Mouse (Mus musculus): ENCODE measurements around the gene Cmc2. TPM values are rescaled to one million over a fixed set of nuclear protein-coding genes. Genes with fewer than 3 reads are reported as not detected.

Gene Cmc2
- polyA plus RNA-seq, 1 experiment from 2014 or later, result 86.0 TPM

DNA sequence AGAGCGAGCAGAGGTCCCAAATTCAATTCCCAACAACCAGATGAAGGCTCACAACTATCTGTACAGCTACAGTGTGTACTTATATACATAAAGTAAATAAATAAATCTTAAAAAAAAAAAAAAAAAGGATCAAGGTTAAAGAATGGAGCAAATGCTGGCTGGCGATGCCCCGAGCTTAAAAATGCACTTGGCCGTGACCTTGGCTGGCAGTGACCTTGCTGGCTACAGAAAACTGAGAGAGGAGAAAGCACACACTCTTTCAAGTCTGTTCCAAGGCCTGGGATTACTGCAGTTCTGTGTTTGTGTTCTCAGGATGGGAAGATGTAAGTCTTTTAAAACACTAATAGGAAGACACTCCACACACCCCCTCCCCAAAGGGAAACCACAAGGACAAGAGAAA, 16.5 kb downstream of the Cmc2 start:
- 92% methylated on average over 4 of the region's 4 CpGs for WGBS
- no peaks in the 10 kb centered on the region; the same call in 1 of the 2 replicates for H3K36me3 ChIP-seq (ENCODE audit: control insufficient read depth, insufficient read depth, low read length)
- H3K27ac ChIP-seq (ENCODE audit: low read length), result no peak overlapping the region
- H3K4me3 ChIP-seq (ENCODE audit: low read depth, low read length), result no peak overlapping the region
- ATAC-seq (ENCODE audit: insufficient number of reproducible peaks, insufficient read depth, low FRiP score, low read depth), result no peak
- no peak overlapping the region for H3K9ac ChIP-seq (replicated peaks; ENCODE audit: low read depth, low read length)
- no peaks in the 10 kb centered on the region; the same call in 1 of the 2 replicates for H3K9me3 ChIP-seq (ENCODE audit: control insufficient read depth, low read depth, low read length)
- no peaks in the 10 kb centered on the region for H3K4me1 ChIP-seq (ENCODE audit: control insufficient read depth, insufficient read depth, low read length)
- H3K27me3 ChIP-seq (ENCODE audit: control insufficient read depth, insufficient read depth, low read length), result no peaks in the 10 kb centered on the region
- H3K4me2 ChIP-seq (replicated peaks; ENCODE audit: low read depth, low read length), result no peak overlapping the region

GRCm38 (mm10) chr8:116895521-116895920, 25.7 kb downstream of the Cmc2 start:
- Histone ChIP-seq H3K9ac (replicated peaks; ENCODE audit: low read depth, low read length) (no peak overlapping the region), H3K4me2 (replicated peaks; ENCODE audit: low read depth, low read length) (no peak overlapping the region), H3K27ac (ENCODE audit: low read length) (no peak overlapping the region), H3K4me3 (ENCODE audit: low read depth, low read length) (no peak overlapping the region), H3K9me3 (ENCODE audit: control insufficient read depth, low read depth, low read length) (no peaks in the 10 kb centered on the region), H3K27me3 (ENCODE audit: control insufficient read depth, insufficient read depth, low read length) (no peaks in the 10 kb centered on the region), H3K36me3 (ENCODE audit: control insufficient read depth, insufficient read depth, low read length) (no peaks in the 10 kb centered on the region), H3K4me1 (ENCODE audit: control insufficient read depth, insufficient read depth, low read length) (no peaks in the 10 kb centered on the region)
- WGBS, result 83% methylated on average over 6 of the region's 6 CpGs
- no peak for ATAC-seq (ENCODE audit: insufficient number of reproducible peaks, insufficient read depth, low FRiP score, low read depth)

GRCm38 (mm10) chr8:116893938-116894337, 27.3 kb downstream of the Cmc2 start:
- Histone ChIP-seq H3K36me3 (ENCODE audit: control insufficient read depth, insufficient read depth, low read length) (no peaks in the 10 kb centered on the region; the same call in 1 of the 2 replicates), H3K9ac (replicated peaks; ENCODE audit: low read depth, low read length) (no peak overlapping the region), H3K4me2 (replicated peaks; ENCODE audit: low read depth, low read length) (no peak overlapping the region), H3K9me3 (ENCODE audit: control insufficient read depth, low read depth, low read length) (no peaks in the 10 kb centered on the region), H3K27me3 (ENCODE audit: control insufficient read depth, insufficient read depth, low read length) (no peaks in the 10 kb centered on the region), H3K4me3 (ENCODE audit: low read depth, low read length) (no peak overlapping the region), H3K4me1 (ENCODE audit: control insufficient read depth, insufficient read depth, low read length) (no peaks in the 10 kb centered on the region), H3K27ac (ENCODE audit: low read length) (no peak overlapping the region)
- ATAC-seq (ENCODE audit: insufficient number of reproducible peaks, insufficient read depth, low FRiP score, low read depth), result no peak
- WGBS, result 56% methylated on average over 11 of the region's 11 CpGs

- Histone ChIP-seq H3K9me3 (ENCODE audit: control insufficient read depth, low read depth, low read length) (no peaks in the 10 kb centered on the region), H3K4me2 (replicated peaks; ENCODE audit: low read depth, low read length) (no peak overlapping the region), H3K27me3 (ENCODE audit: control insufficient read depth, insufficient read depth, low read length) (no peaks in the 10 kb centered on the region), H3K4me3 (ENCODE audit: low read depth, low read length) (no peak overlapping the region), H3K27ac (ENCODE audit: low read length) (no peak overlapping the region), H3K4me1 (ENCODE audit: control insufficient read depth, insufficient read depth, low read length) (no peaks in the 10 kb centered on the region), H3K36me3 (ENCODE audit: control insufficient read depth, insufficient read depth, low read length) (no peaks in the 10 kb centered on the region; the same call in 1 of the 2 replicates), H3K9ac (replicated peaks; ENCODE audit: low read depth, low read length) (no peak overlapping the region)
- no peak for ATAC-seq (ENCODE audit: insufficient number of reproducible peaks, insufficient read depth, low FRiP score, low read depth)
- WGBS, result 72% methylated on average over 9 of the region's 9 CpGs
Measured at GRCm38 (mm10) chr8:116892636-116893035, 28.6 kb downstream of the Cmc2 start.

GRCm38 (mm10) chr8:116892130-116892529, 29.1 kb downstream of the Cmc2 start:
- Histone ChIP-seq H3K4me1 (ENCODE audit: control insufficient read depth, insufficient read depth, low read length) (no peaks in the 10 kb centered on the region), H3K9ac (replicated peaks; ENCODE audit: low read depth, low read length) (no peak overlapping the region), H3K27ac (ENCODE audit: low read length) (no peak overlapping the region), H3K4me3 (ENCODE audit: low read depth, low read length) (no peak overlapping the region), H3K4me2 (replicated peaks; ENCODE audit: low read depth, low read length) (no peak overlapping the region), H3K9me3 (ENCODE audit: control insufficient read depth, low read depth, low read length) (no peaks in the 10 kb centered on the region), H3K27me3 (ENCODE audit: control insufficient read depth, insufficient read depth, low read length) (no peaks in the 10 kb centered on the region), H3K36me3 (ENCODE audit: control insufficient read depth, insufficient read depth, low read length) (no peaks in the 10 kb centered on the region; the same call in 1 of the 2 replicates)
- 84% methylated on average over 3 of the region's 3 CpGs for WGBS
- no peak for ATAC-seq (ENCODE audit: insufficient number of reproducible peaks, insufficient read depth, low FRiP score, low read depth)

DNA sequence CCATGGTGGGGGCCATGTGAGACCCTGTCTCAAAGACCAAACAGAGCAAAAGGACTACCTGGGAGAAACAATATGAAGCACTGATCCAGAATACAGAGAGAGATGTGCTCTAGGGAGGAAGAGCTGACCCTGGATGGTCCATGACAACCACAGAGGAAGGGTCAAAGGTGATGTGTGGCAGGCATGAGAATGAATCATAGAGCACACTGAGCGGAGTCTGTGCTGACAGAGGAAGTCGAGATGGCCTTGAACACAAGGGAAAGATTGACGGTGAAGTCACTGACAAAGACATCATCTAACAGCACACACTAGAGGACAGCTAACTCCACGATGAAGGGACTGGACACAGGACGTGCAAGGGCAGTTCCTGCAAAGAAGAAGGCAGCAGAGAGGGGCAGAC, 29.8 kb downstream of the Cmc2 start:
- Histone ChIP-seq H3K4me3 (ENCODE audit: low read depth, low read length) (no peak overlapping the region), H3K4me2 (replicated peaks; ENCODE audit: low read depth, low read length) (no peak overlapping the region), H3K9ac (replicated peaks; ENCODE audit: low read depth, low read length) (no peak overlapping the region), H3K27ac (ENCODE audit: low read length) (no peak overlapping the region), H3K9me3 (ENCODE audit: control insufficient read depth, low read depth, low read length) (no peaks in the 10 kb centered on the region; the same call in 1 of the 2 replicates), H3K4me1 (ENCODE audit: control insufficient read depth, insufficient read depth, low read length) (no peaks in the 10 kb centered on the region), H3K27me3 (ENCODE audit: control insufficient read depth, insufficient read depth, low read length) (no peaks in the 10 kb centered on the region), H3K36me3 (ENCODE audit: control insufficient read depth, insufficient read depth, low read length) (no peaks in the 10 kb centered on the region; the same call in 1 of the 2 replicates)
- no peak for ATAC-seq (ENCODE audit: insufficient number of reproducible peaks, insufficient read depth, low FRiP score, low read depth)
- WGBS, result 85% methylated on average over 5 of the region's 5 CpGs

DNA sequence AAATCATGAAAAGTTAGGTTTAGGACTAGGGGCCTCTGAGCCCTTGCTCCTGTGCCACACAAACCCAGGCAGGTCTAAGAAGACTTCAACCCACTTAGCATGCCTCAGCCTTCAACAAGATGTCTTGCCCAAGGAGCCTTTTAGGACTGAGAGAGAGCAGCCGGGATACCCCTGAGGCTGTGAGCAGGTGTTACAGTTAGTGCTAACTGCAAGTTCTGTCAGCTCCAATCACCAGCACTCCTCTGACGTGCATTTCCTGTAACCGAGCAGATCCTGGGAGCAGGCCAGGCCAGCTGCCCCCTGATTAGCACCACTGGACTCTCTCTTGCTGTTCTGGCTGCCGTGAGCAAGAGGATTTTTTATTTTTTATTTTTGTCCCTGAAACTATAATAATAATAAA, 33.4 kb downstream of the Cmc2 start:
- Histone ChIP-seq H3K27me3 (ENCODE audit: control insufficient read depth, insufficient read depth, low read length) (no peaks in the 10 kb centered on the region), H3K4me3 (ENCODE audit: low read depth, low read length) (no peak overlapping the region), H3K4me2 (replicated peaks; ENCODE audit: low read depth, low read length) (no peak overlapping the region), H3K9ac (replicated peaks; ENCODE audit: low read depth, low read length) (no peak overlapping the region), H3K4me1 (ENCODE audit: control insufficient read depth, insufficient read depth, low read length) (no peaks in the 10 kb centered on the region), H3K36me3 (ENCODE audit: control insufficient read depth, insufficient read depth, low read length) (no peaks in the 10 kb centered on the region; the same call in 1 of the 2 replicates), H3K9me3 (ENCODE audit: control insufficient read depth, low read depth, low read length) (no peaks in the 10 kb centered on the region; the same call in 1 of the 2 replicates), H3K27ac (ENCODE audit: low read length) (no peak overlapping the region)
- WGBS, result 69% methylated on average over 4 of the region's 4 CpGs
- no peak for ATAC-seq (ENCODE audit: insufficient number of reproducible peaks, insufficient read depth, low FRiP score, low read depth)

- H3K36me3 ChIP-seq (ENCODE audit: control insufficient read depth, insufficient read depth, low read length), result no peaks in the 10 kb centered on the region
- H3K9me3 ChIP-seq (ENCODE audit: control insufficient read depth, low read depth, low read length), result no peaks in the 10 kb centered on the region; the same call in 1 of the 2 replicates
- no peaks in the 10 kb centered on the region for H3K27me3 ChIP-seq (ENCODE audit: control insufficient read depth, insufficient read depth, low read length)
- no peak overlapping the region for H3K4me3 ChIP-seq (ENCODE audit: low read depth, low read length)
- H3K4me2 ChIP-seq (replicated peaks; ENCODE audit: low read depth, low read length), result no peak overlapping the region
- no peaks in the 10 kb centered on the region for H3K4me1 ChIP-seq (ENCODE audit: control insufficient read depth, insufficient read depth, low read length)
- ATAC-seq (ENCODE audit: insufficient number of reproducible peaks, insufficient read depth, low FRiP score, low read depth), result no peak
- no peak overlapping the region for H3K9ac ChIP-seq (replicated peaks; ENCODE audit: low read depth, low read length)
- no peak overlapping the region for H3K27ac ChIP-seq (ENCODE audit: low read length)
- 90% methylated on average over 8 of the region's 8 CpGs for WGBS
Measured at GRCm38 (mm10) chr8:116881396-116881795, 39.9 kb downstream of the Cmc2 start.

DNA sequence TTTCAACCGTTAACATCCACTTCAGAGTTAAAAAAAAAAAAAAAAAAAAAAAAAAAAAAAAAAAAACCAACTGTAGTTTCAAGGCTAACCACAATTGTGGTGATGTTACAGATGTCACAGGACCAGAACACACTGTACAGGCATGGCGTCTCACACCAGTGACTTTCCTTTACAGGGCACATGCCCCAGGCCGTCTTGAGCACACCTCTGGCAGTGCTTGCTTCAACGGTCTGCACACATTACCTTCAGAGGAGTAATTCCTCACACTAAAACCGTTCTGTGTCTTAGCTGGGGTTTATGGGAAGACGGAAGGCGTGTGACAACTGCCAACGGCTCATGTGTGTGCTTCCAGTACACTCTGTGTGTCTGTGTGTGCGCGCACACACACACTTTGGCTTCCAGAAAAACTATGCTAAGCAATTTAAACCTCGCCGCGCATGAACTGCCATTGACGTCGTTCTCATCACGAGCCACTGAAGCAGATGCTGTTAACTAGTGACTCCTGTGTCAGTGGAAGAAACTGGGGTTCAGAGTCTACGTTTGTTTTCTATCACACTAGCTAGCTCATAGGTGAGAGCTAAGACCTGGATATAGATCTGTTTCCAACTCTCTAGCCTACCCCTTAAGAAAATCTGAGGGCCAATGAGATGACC, 45.3 kb downstream of the Cmc2 start:
- H3K4me1 ChIP-seq (ENCODE audit: control insufficient read depth, insufficient read depth, low read length), result no peaks in the 10 kb centered on the region
- no peaks in the 10 kb centered on the region for H3K9me3 ChIP-seq (ENCODE audit: control insufficient read depth, low read depth, low read length)
- H3K4me3 ChIP-seq (ENCODE audit: low read depth, low read length), result no peak overlapping the region
- WGBS, result 90% methylated on average over 17 of the region's 17 CpGs
- no peaks in the 10 kb centered on the region for H3K36me3 ChIP-seq (ENCODE audit: control insufficient read depth, insufficient read depth, low read length)
- H3K9ac ChIP-seq (replicated peaks; ENCODE audit: low read depth, low read length), result no peak overlapping the region
- no peaks in the 10 kb centered on the region for H3K27me3 ChIP-seq (ENCODE audit: control insufficient read depth, insufficient read depth, low read length)
- H3K4me2 ChIP-seq (replicated peaks; ENCODE audit: low read depth, low read length), result no peak overlapping the region
- ATAC-seq (ENCODE audit: insufficient number of reproducible peaks, insufficient read depth, low FRiP score, low read depth), result no peak
- no peak overlapping the region for H3K27ac ChIP-seq (ENCODE audit: low read length)

Measured in stomach, embryonic 14.5 days (tissue).